Mouse (Mus musculus) heart, postnatal 0 days (tissue): ENCODE results near the gene Eya2. TPM values are rescaled to one million over a fixed set of nuclear protein-coding genes. Genes with fewer than 3 reads are reported as not detected.
"Not testable (repeated sequence)": the region's sequence is repeated elsewhere in the genome, so short reads cannot be mapped to it uniquely, and the experiment has no call there.

ENCODE experiments used
- ATAC-seq: fragments of 200-750 bp; cut with Nextera tagmentation; 2 replicates; pipeline ENCODE4 v1.8.0; 2017; ENCODE audit warnings: low read depth, moderate number of reproducible peaks, moderate library complexity; ENCODE audit not compliant: insufficient read depth
- DNase-seq: peaks from one replicate; pipeline ENCODE4 v3.0.0-alpha.2; 2016; ENCODE audit warnings: low spot score
- H3K27ac ChIP-seq: fragments of 300-500 bp; sonication (generic); 2 replicates; pipeline ENCODE4 v1.5.1; 2014; ENCODE audit warnings: low read depth, mild to moderate bottlenecking
- H3K27me3 ChIP-seq: fragments of 300-500 bp; sonication (generic); 2 replicates; pipeline ENCODE4 v1.6.1; 2014; ENCODE audit warnings: low read length, mixed read lengths; ENCODE audit not compliant: control insufficient read depth, insufficient read depth
- H3K36me3 ChIP-seq: fragments of 300-500 bp; sonication (generic); replicated peaks from 2 replicates; pipeline ENCODE4 v1.6.1; 2014; ENCODE audit warnings: low read length, mixed read lengths; ENCODE audit not compliant: control insufficient read depth, insufficient read depth
- H3K4me1 ChIP-seq: fragments of 300-500 bp; sonication (generic); 2 replicates; pipeline ENCODE4 v1.6.1; 2014; ENCODE audit warnings: antibody characterized with exemption; ENCODE audit not compliant: control insufficient read depth, insufficient read depth
- H3K4me2 ChIP-seq: fragments of 300-500 bp; sonication (generic); 2 replicates; pipeline ENCODE4 v1.6.1; 2014; ENCODE audit warnings: low read depth, mild to moderate bottlenecking, low read length, moderate library complexity
- H3K4me3 ChIP-seq: fragments of 300-500 bp; sonication (generic); 2 replicates; pipeline ENCODE4 v1.5.1; 2014; ENCODE audit warnings: low read depth, low read length
- H3K9ac ChIP-seq: fragments of 300-500 bp; sonication (generic); replicated peaks from 2 replicates; pipeline ENCODE4 v1.6.1; 2014; ENCODE audit warnings: low read depth, low read length, mixed read lengths
- H3K9me3 ChIP-seq: fragments of 300-500 bp; sonication (generic); replicated peaks from 2 replicates; pipeline ENCODE4 v1.6.1; 2016; ENCODE audit warnings: low read length; ENCODE audit not compliant: control insufficient read depth
- CTCF ChIP-seq: IDR thresholded peaks from 2 replicates; pipeline ENCODE4 v1.5.1; 2016; ENCODE audit warnings: antibody characterized with exemption, control low read depth, low read depth
- EP300 ChIP-seq: IDR thresholded peaks from 2 replicates; pipeline ENCODE4 v1.6.1; 2016; ENCODE audit warnings: antibody characterized with exemption, low read depth
- WGBS: fragments of 180-500 bp; shearing (Covaris S2); extraction: QIAGEN DNeasy Blood & Tissue Kit; methylation state at CpG from one replicate; pipeline ENCODE4 v1.1.7; 2014; 5-methylcytosine and 5-hydroxymethylcytosine counted together
- polyA plus RNA-seq: library from polyadenylated mRNA; unstranded; fragments of >200 nt; fragmentation: Nextera tagmentation; extraction: Ambion mirVana; gene quantifications from 2 replicates; pipeline ENCODE4 v1.2.1, GENCODE M21; 2015
- total RNA-seq: library from RNA; depleted of rRNA; stranded (reverse); fragments of >200 nt; gene quantifications from 2 replicates; pipeline ENCODE4 v1.2.3, GENCODE M21; 2014; ENCODE audit warnings: low replicate concordance; rRNA removed

Gene Eya2
- total RNA-seq (0.95 and 3.2 TPM in 2 replicates), polyA plus RNA-seq (0.96 and 1.1 TPM in 2 replicates)

DNA sequence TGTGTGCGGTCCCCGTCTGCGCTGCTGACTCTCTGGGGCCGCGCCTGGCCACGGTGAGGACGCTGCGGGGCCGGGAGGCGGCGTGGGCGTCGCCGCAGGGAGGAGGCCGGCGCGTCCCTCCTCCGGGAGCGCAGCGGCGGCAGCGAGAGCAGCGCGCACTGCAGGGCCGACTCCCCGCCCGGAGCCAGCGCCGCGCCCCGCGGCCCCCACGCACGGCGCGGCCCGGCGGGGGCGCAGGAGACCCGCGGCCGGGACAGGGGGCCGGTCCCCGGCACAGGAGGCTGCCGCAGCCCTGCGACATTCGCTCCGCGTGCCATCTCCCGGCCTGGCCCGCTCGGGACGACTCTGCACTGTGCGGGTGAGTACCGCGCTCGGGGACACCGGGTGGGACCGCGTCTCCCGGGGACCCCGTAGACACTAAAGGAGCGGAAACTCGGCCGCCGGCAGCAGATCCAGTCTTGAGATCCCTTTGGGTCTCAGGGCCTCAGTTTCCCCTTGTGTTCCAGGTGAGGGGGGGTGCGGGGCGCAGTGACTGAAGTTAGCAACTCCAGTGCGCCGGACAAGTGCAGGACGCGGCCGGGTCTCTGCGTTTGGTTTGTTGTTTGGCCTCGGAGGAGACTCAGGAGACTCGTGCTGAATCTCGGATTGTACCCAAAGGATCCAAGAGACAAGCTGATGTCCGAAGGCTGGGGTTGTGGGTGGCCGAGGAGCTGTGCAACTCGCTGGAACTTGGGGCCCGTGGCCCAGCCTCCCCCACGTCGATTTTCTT, at the start of gene Eya2:
TSS of gene Eya2 (plus strand) at position 126 of the 769 bp plus-strand sequence.
- ATAC-seq, result 0 out of 2 replicates have a peak, but pooled peaks have one; percentile 11

GRCm38 (mm10) chr2:165545687-165546086, 49.1 kb upstream of the Eya2 start:
- Histone ChIP-seq H3K4me3 (no peak overlapping the region), H3K4me2 (no peak overlapping the region), H3K9ac (no peak overlapping the region), H3K27me3 (0 out of 2 replicates have a peak, but pooled peaks cover 3% of the 10 kb centered on the region), H3K27ac (no peak overlapping the region), H3K36me3 (no peaks in the 10 kb centered on the region), H3K4me1 (no peaks in the 10 kb centered on the region), H3K9me3 (no peaks in the 10 kb centered on the region)
- TF ChIP-seq CTCF, result no peak
- TF ChIP-seq EP300, result no peak
- 83% methylated on average over 2 of the region's 2 CpGs for WGBS
- no peak for ATAC-seq
- DNase-seq, result no peak

More for the DNA sequence above, at the start of gene Eya2:
- H3K36me3 ChIP-seq, result no peaks in the 10 kb centered on the region
- H3K9me3 ChIP-seq, result no peaks in the 10 kb centered on the region
- DNase-seq, result no peak
- WGBS, result under 1% methylated on average over 49 of the region's 83 CpGs
- no peak within 1 kb of the TSS for H3K9ac ChIP-seq
- H3K27me3 ChIP-seq, result peaks cover 67% of the 10 kb centered on the region
- peak within 1 kb of the TSS; percentile 61 for H3K4me2 ChIP-seq
- no peaks in the 10 kb centered on the region for H3K4me1 ChIP-seq
- H3K27ac ChIP-seq, result no peak within 1 kb of the TSS
- H3K4me3 ChIP-seq, result peak within 1 kb of the TSS; percentile 48
- TF ChIP-seq CTCF (no peak), EP300 (no peak)

DNA sequence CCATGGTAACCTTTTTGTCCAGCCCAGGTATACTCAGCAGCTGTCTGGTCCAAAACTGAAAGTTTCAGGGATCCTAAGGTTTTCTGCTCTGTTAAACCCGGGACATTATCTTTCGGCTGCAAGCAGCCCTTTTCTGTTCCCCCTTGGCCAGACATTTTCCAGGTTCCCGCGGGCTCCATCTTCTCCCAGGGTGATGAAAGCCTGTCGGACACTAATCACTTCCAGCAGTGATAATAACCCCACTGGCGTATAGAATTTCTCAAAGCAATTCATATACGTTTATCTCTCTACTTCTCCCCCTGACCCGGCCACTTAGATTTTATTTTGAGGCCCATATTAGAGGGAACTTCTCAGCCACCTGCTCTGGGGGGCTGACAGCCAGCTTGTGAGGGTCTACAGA, 48.5 kb upstream of the Eya2 start:
- no peak for DNase-seq
- Histone ChIP-seq H3K4me2 (no peak overlapping the region), H3K36me3 (no peaks in the 10 kb centered on the region), H3K4me3 (no peak overlapping the region), H3K9ac (no peak overlapping the region), H3K27ac (no peak overlapping the region), H3K4me1 (no peaks in the 10 kb centered on the region), H3K9me3 (no peaks in the 10 kb centered on the region), H3K27me3 (0 out of 2 replicates have a peak, but pooled peaks cover 3% of the 10 kb centered on the region)
- no peak for TF ChIP-seq CTCF
- no peak for TF ChIP-seq EP300
- 38% methylated on average over 8 of the region's 8 CpGs for WGBS
- ATAC-seq, result no peak

GRCm38 (mm10) chr2:165547410-165547809, 47.4 kb upstream of the Eya2 start:
- Histone ChIP-seq H3K9me3 (no peaks in the 10 kb centered on the region), H3K27me3 (0 out of 2 replicates have a peak, but pooled peaks cover 3% of the 10 kb centered on the region), H3K4me2 (no peak overlapping the region), H3K27ac (no peak overlapping the region), H3K36me3 (no peaks in the 10 kb centered on the region), H3K4me1 (no peaks in the 10 kb centered on the region), H3K4me3 (no peak overlapping the region), H3K9ac (no peak overlapping the region)
- ATAC-seq (no peak), DNase-seq (peak; percentile 10)
- 45% methylated on average over 9 of the region's 9 CpGs for WGBS
- TF ChIP-seq EP300 (no peak), CTCF (no peak)

DNA sequence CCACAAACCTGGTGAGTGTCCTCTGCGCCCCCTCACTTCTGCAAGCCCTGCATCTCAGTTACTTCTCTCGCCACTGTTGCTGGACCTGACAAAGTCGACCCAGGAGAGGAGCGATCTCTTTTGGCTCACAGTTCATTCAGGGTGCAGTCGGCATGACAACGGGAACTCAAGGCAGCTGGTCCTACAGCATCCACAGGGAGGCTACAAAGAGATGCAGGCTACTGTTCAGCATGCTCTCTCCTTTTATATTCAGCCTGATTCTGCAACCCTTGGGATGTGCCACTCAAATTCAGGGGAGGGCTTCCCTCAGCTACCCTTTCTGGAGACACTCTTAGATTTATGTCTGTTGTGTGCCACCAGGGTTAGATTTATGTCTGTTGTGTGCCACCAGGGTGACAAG, 46.2 kb upstream of the Eya2 start:
- no peak overlapping the region for H3K4me2 ChIP-seq
- no peak for ATAC-seq
- WGBS, result 69% methylated on average over 6 of the region's 6 CpGs
- no peaks in the 10 kb centered on the region for H3K9me3 ChIP-seq
- H3K36me3 ChIP-seq, result no peaks in the 10 kb centered on the region
- TF ChIP-seq CTCF (no peak), EP300 (no peak)
- H3K4me3 ChIP-seq, result no peak overlapping the region
- no peak for DNase-seq
- H3K27me3 ChIP-seq, result 0 out of 2 replicates have a peak, but pooled peaks cover 3% of the 10 kb centered on the region
- no peaks in the 10 kb centered on the region for H3K4me1 ChIP-seq
- H3K27ac ChIP-seq, result no peak overlapping the region
- no peak overlapping the region for H3K9ac ChIP-seq

DNA sequence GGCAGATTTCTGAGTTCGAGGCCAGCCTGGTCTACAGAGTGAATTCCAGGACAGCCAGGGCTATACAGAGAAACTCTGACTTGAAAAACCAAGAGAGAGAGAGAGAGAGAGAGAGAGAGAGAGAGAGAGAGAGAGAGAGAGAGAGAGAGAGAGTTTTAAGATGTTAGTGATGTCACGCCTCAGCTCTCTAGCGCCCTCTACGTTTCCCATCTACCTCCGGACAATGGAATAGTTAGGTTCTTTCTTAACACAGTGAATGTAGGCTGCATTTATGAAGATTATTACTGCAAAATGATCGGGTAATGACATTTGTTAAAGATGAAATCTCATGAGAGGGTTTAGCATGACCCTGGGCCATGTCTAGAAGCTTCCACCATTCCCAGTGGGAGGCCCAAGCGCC, 44.4 kb upstream of the Eya2 start:
- not testable (repeated sequence) for ATAC-seq, H3K4me3 ChIP-seq, H3K9me3 ChIP-seq, H3K9ac ChIP-seq, DNase-seq, H3K36me3 ChIP-seq, H3K27me3 ChIP-seq, H3K4me2 ChIP-seq, H3K27ac ChIP-seq, H3K4me1 ChIP-seq
- WGBS, result 72% methylated on average over 7 of the region's 7 CpGs
